Mouse (Mus musculus) liver, embryonic 14.5 days (tissue): ENCODE data around the gene Bri3.

Experiments used
- CTCF ChIP-seq: IDR thresholded peaks from 2 replicates; pipeline ENCODE4 v1.5.1; 2016; ENCODE audit warnings: antibody characterized with exemption, low read depth, control low read depth
- EP300 ChIP-seq: IDR thresholded peaks from 2 replicates; pipeline ENCODE4 v1.6.1; 2016; ENCODE audit warnings: antibody characterized with exemption, low read depth

DNA sequence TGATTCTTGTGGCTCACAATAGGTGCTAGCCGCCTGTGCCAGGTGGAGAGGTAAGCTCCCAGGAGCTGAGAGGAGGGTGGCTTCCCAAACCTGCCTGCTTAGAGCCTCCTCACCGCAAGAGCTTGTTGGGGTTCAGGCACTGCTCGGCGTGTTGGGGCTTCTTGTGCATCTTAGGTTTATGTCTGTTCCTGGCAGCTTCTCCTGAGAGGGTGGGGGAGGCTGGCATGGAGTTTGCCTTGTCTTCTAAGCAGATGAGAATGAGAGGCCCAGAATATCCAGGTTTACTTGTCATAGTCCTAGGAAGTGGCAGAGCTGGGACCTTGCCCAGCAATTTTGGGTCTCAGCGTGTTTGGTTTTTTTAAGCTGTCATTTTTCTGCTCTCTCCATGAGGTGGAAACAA is 17.6 kb downstream of the Bri3 start:
- TF ChIP-seq CTCF (no peak), EP300 (no peak)
